Mouse (Mus musculus): ENCODE measurements around the gene Tet2. TPM values are rescaled to one million over a fixed set of nuclear protein-coding genes. Genes with fewer than 3 reads are reported as not detected.

The Tet2 gene
- polyA plus RNA-seq, 1 experiment from 2014 or later: 12.7 TPM

DNA sequence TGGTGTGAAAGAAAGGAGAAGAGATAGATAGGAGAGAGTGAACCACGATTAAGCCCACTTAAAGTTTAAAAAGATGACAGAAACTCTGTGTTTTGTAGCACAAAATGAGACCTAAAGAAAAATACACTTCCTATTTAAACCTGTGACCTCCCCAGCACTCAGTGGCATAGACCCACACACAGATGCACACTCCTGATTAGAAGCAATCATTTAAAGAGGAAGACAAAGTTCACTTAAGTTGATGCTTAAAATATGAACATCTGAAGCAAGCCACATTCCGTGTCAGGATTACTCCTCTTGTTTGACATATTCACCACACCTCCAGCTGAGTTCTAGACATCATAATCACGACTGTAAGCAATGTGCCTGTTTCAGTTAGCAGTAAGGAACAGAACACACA, 14.3 kb downstream of the Tet2 start:
- H3K27me3 ChIP-seq (replicated peaks; ENCODE audit: control insufficient read depth, insufficient read depth, low read length): no peaks in the 10 kb centered on the region
- H3K4me3 ChIP-seq (ENCODE audit: low read length): no peak overlapping the region
- H3K9me3 ChIP-seq (ENCODE audit: control insufficient read depth, low read length): no peaks in the 10 kb centered on the region
- WGBS: 70% methylated on average over 3 of the region's 3 CpGs
- no peak overlapping the region for H3K27ac ChIP-seq (ENCODE audit: low read depth, low read length)
- peaks cover 7% of the 10 kb centered on the region for H3K4me1 ChIP-seq (ENCODE audit: control insufficient read depth, insufficient read depth, low read depth, low read length)
- no peak overlapping the region for H3K9ac ChIP-seq (ENCODE audit: low read depth, low read length)
- no peak overlapping the region for H3K4me2 ChIP-seq (ENCODE audit: low read length)
- H3K36me3 ChIP-seq (ENCODE audit: control insufficient read depth, insufficient read depth, low read length): peaks cover 2% of the 10 kb centered on the region; the same call in 1 of the 2 replicates
- ATAC-seq: no peak

DNA sequence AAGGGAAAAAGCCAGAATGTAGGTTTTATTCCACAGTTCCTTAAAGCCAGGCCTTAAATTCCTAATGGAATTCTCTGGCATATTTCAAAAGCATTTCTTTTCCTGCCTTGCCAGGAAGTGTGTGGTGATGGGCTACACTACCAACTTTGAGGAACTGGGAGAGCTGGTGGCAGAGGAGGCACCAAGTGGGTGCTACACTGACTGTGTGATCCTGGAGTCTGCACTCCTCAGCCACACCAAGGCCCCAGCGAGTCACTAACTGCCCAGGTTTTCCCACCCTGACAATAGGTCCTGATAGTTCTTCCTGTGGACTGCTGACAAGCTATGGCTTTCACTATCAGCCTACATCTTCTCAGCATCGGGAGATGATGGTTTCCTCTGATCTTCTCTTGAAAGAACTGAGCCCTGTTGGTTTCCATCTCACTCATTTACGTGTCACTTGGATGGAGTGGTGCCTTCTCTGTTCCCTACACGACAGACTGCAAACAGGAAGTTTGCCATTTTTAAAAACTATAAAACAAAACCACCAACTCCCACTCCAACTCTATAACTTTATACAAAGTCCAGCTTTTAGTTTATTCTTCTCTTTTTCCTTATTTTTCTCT, 18.7 kb downstream of the Tet2 start:
- Histone ChIP-seq H3K27me3 (replicated peaks; ENCODE audit: control insufficient read depth, insufficient read depth, low read length) (no peaks in the 10 kb centered on the region), H3K4me2 (ENCODE audit: low read length) (no peak overlapping the region), H3K4me3 (ENCODE audit: low read length) (no peak overlapping the region), H3K4me1 (ENCODE audit: control insufficient read depth, insufficient read depth, low read depth, low read length) (no peaks in the 10 kb centered on the region), H3K9ac (ENCODE audit: low read depth, low read length) (no peak overlapping the region), H3K27ac (ENCODE audit: low read depth, low read length) (no peak overlapping the region), H3K9me3 (ENCODE audit: control insufficient read depth, low read length) (no peaks in the 10 kb centered on the region), H3K36me3 (ENCODE audit: control insufficient read depth, insufficient read depth, low read length) (peaks cover 2% of the 10 kb centered on the region; the same call in 1 of the 2 replicates)
- ATAC-seq: no peak
- 91% methylated on average over 4 of the region's 4 CpGs for WGBS

DNA sequence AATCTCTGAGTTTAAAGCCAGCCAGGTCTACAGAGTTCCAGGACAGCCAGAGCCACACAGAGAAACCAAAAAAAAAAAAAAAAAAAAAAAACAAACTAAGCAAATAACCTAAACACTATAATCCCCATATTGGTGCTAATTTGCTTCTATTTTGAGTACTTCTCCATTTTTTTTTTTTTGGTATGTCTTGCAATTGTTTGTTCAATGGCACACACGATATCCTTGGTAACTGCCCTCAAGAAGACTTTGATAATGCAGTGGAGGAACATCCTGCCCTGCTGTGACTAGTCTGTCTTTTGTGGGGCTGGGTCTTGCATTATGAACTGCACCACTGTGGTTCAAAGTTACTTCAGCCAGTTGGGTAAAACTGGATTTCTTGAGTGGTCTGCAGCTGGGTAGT, 19.4 kb downstream of the Tet2 start:
- no peaks in the 10 kb centered on the region for H3K27me3 ChIP-seq (replicated peaks; ENCODE audit: control insufficient read depth, insufficient read depth, low read length)
- 76% methylated on average over 1 of the region's 1 CpGs for WGBS

DNA sequence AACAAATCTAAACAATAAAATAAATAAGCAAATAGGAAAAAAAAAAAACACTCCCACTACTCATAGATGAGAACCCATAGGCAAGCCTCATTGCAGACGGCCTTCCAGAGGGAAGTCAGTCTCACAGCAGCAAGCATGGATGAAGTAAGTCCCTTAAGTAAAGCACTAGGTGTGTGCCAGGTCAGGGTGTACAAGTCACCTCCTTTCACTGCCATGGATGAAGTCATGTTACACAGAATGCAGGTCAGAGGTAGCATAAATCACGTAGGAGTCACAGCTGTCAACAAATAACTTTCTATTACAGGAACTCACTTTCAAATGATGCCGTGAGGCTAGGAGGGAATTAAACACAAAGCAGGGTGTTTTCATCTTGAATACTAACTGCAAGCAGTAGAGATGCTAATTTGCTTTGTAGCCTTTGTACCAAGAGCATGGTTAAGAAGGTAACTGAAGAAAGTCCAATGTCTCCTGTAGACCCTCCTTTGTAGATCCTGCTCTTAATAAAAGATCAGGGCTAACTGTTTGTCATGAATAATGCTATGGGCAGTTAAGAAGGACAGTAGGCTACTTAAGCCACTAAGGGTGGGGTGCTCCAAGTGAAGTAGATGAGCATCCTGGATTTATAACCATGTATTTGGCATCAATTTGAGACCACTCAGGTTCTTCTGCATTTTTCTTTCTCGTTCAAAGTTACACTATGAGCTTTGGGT, 20.4 kb downstream of the Tet2 start:
- Histone ChIP-seq H3K36me3 (ENCODE audit: control insufficient read depth, insufficient read depth, low read length) (peaks cover 2% of the 10 kb centered on the region; the same call in 1 of the 2 replicates), H3K4me1 (ENCODE audit: control insufficient read depth, insufficient read depth, low read depth, low read length) (no peaks in the 10 kb centered on the region), H3K27ac (ENCODE audit: low read depth, low read length) (no peak overlapping the region), H3K4me2 (ENCODE audit: low read length) (no peak overlapping the region), H3K27me3 (replicated peaks; ENCODE audit: control insufficient read depth, insufficient read depth, low read length) (no peaks in the 10 kb centered on the region), H3K9ac (ENCODE audit: low read depth, low read length) (no peak overlapping the region), H3K9me3 (ENCODE audit: control insufficient read depth, low read length) (no peaks in the 10 kb centered on the region), H3K4me3 (ENCODE audit: low read length) (no peak overlapping the region)
- ATAC-seq: no peak
- WGBS: 79% methylated on average over 4 of the region's 4 CpGs

More for the DNA sequence above, 19.4 kb downstream of the Tet2 start:
- no peak for ATAC-seq
- H3K9ac ChIP-seq (ENCODE audit: low read depth, low read length): no peak overlapping the region
- H3K4me2 ChIP-seq (ENCODE audit: low read length): no peak overlapping the region
- no peaks in the 10 kb centered on the region for H3K9me3 ChIP-seq (ENCODE audit: control insufficient read depth, low read length)
- peaks cover 2% of the 10 kb centered on the region; the same call in 1 of the 2 replicates for H3K36me3 ChIP-seq (ENCODE audit: control insufficient read depth, insufficient read depth, low read length)
- no peak overlapping the region for H3K4me3 ChIP-seq (ENCODE audit: low read length)
- H3K4me1 ChIP-seq (ENCODE audit: control insufficient read depth, insufficient read depth, low read depth, low read length): no peaks in the 10 kb centered on the region
- no peak overlapping the region for H3K27ac ChIP-seq (ENCODE audit: low read depth, low read length)

DNA sequence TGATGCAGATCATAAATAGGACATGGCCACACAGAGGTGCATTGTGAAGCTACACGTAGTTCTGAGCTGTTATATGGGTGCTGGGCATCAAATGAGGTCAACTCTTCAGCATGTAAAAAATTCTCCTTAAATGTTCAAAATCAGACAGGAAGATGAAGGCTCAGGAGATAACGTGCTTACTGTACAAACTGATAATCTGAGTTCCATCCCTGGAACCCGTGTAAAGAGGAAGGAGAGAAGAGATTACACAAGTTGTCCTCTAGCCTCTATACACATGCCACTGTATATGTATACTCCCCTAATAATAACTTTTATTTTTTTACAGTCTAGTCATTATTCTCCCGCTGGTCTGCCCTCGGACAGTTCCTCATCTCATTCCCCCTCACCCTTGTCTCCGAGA, 21.7 kb downstream of the Tet2 start:
- Histone ChIP-seq H3K9ac (ENCODE audit: low read depth, low read length) (no peak overlapping the region), H3K9me3 (ENCODE audit: control insufficient read depth, low read length) (no peaks in the 10 kb centered on the region), H3K36me3 (ENCODE audit: control insufficient read depth, insufficient read depth, low read length) (peaks cover 2% of the 10 kb centered on the region; the same call in 1 of the 2 replicates), H3K4me3 (ENCODE audit: low read length) (no peak overlapping the region), H3K4me1 (ENCODE audit: control insufficient read depth, insufficient read depth, low read depth, low read length) (no peaks in the 10 kb centered on the region), H3K4me2 (ENCODE audit: low read length) (no peak overlapping the region), H3K27me3 (replicated peaks; ENCODE audit: control insufficient read depth, insufficient read depth, low read length) (no peaks in the 10 kb centered on the region), H3K27ac (ENCODE audit: low read depth, low read length) (no peak overlapping the region)
- no peak for ATAC-seq
- WGBS: 93% methylated on average over 6 of the region's 6 CpGs

DNA sequence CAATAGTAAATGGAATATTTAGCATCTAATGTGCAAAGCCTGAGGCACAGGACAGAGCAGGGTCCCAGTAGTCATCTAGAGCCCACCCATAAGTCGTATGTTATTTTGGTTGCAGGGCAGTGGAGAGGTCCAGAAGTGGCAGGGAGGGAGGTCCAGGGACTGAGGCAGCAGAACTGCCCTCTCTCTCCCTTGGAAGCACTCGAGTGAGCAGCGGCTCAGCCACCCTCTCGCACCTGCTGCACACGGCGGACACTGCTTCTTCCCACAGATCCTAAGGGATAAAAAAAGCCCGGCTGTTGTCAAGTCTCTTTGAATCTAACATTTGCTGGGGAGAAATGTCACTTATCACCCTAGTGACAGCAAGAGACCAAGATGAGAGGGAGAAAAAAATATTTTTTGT, 22.6 kb downstream of the Tet2 start:
- ATAC-seq: no peak
- H3K9ac ChIP-seq (ENCODE audit: low read depth, low read length): no peak overlapping the region
- no peaks in the 10 kb centered on the region for H3K27me3 ChIP-seq (replicated peaks; ENCODE audit: control insufficient read depth, insufficient read depth, low read length)
- no peaks in the 10 kb centered on the region for H3K4me1 ChIP-seq (ENCODE audit: control insufficient read depth, insufficient read depth, low read depth, low read length)
- H3K9me3 ChIP-seq (ENCODE audit: control insufficient read depth, low read length): no peaks in the 10 kb centered on the region
- 54% methylated on average over 7 of the region's 7 CpGs for WGBS
- H3K4me2 ChIP-seq (ENCODE audit: low read length): no peak overlapping the region
- H3K27ac ChIP-seq (ENCODE audit: low read depth, low read length): no peak overlapping the region
- H3K36me3 ChIP-seq (ENCODE audit: control insufficient read depth, insufficient read depth, low read length): peaks cover 2% of the 10 kb centered on the region; the same call in 1 of the 2 replicates
- H3K4me3 ChIP-seq (ENCODE audit: low read length): no peak overlapping the region

DNA sequence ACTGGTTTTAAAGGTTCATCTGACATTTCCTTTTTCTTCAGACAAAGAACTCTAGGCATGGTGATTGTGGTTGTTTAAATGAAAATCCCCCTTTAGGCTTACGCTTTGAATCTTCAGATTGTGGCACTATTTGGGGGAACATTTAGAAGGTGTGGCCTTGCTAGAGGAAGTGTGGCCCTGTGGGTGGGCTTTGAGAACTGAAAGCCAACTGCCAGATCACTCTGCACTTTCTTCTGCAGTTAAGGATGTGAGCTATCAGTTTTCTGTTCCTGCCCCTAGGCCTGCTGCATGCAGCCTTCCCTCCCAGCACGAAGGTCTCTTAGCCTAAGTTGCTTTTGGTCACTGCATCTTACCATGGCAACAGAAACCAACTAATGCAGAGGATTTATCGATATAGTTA, 26.1 kb downstream of the Tet2 start:
- Histone ChIP-seq H3K27me3 (replicated peaks; ENCODE audit: control insufficient read depth, insufficient read depth, low read length) (no peaks in the 10 kb centered on the region), H3K9ac (ENCODE audit: low read depth, low read length) (no peak overlapping the region), H3K4me2 (ENCODE audit: low read length) (no peak overlapping the region), H3K4me3 (ENCODE audit: low read length) (no peak overlapping the region), H3K9me3 (ENCODE audit: control insufficient read depth, low read length) (no peaks in the 10 kb centered on the region), H3K27ac (ENCODE audit: low read depth, low read length) (no peak overlapping the region), H3K36me3 (ENCODE audit: control insufficient read depth, insufficient read depth, low read length) (peaks cover 5% of the 10 kb centered on the region; the same call in 1 of the 2 replicates), H3K4me1 (ENCODE audit: control insufficient read depth, insufficient read depth, low read depth, low read length) (no peaks in the 10 kb centered on the region)
- no peak for ATAC-seq
- WGBS: 85% methylated on average over 3 of the region's 3 CpGs

DNA sequence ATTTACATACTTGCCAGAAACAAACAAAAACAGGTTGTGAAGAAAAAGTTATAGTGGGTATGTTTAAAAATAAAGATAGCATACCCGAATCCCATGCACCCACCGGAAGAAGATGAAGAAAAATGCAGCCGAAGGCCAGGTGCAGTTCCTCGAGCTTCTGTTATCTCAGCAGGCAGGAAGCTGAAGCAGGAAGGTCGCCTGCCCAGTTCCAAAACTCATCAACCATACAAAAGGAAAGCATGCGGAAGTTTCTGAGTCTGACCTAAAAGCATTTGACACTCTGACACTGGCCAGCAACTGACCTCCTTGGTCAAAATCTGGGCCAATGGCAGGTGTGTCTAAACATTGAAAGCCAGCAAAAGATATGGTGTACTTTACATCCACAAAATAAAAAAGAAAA, 26.8 kb downstream of the Tet2 start:
- 88% methylated on average over 6 of the region's 6 CpGs for WGBS
- ATAC-seq: no peak

DNA sequence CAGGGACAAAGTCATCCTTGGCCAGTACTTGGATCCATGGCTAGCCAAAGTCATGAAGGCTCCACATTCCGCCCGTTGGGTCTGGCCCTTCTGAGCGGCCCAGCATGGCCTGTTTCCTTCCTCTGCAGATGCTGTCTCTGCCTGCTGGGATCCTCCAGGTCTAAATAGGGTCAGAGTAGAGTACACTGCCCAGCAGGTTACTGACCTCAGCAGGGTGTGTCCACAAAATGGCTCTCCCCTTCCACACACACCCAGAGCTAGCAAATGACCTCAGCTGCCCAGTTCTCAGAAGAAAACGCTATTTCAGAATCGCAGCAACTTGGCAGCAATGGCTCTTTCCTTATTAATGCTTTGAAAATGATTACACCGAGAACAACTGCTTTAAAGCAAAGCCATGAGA, 27.5 kb downstream of the Tet2 start:
- Histone ChIP-seq H3K9me3 (ENCODE audit: control insufficient read depth, low read length) (no peaks in the 10 kb centered on the region), H3K4me3 (ENCODE audit: low read length) (no peak overlapping the region), H3K36me3 (ENCODE audit: control insufficient read depth, insufficient read depth, low read length) (peaks cover 5% of the 10 kb centered on the region; the same call in 1 of the 2 replicates), H3K4me2 (ENCODE audit: low read length) (no peak overlapping the region), H3K27ac (ENCODE audit: low read depth, low read length) (no peak overlapping the region), H3K9ac (ENCODE audit: low read depth, low read length) (no peak overlapping the region), H3K27me3 (replicated peaks; ENCODE audit: control insufficient read depth, insufficient read depth, low read length) (no peaks in the 10 kb centered on the region), H3K4me1 (ENCODE audit: control insufficient read depth, insufficient read depth, low read depth, low read length) (no peaks in the 10 kb centered on the region)
- ATAC-seq: no peak
- 80% methylated on average over 6 of the region's 6 CpGs for WGBS

More for the DNA sequence above, 26.8 kb downstream of the Tet2 start:
- H3K4me3 ChIP-seq (ENCODE audit: low read length): no peak overlapping the region
- no peaks in the 10 kb centered on the region for H3K9me3 ChIP-seq (ENCODE audit: control insufficient read depth, low read length)
- no peak overlapping the region for H3K27ac ChIP-seq (ENCODE audit: low read depth, low read length)
- peaks cover 5% of the 10 kb centered on the region; the same call in 1 of the 2 replicates for H3K36me3 ChIP-seq (ENCODE audit: control insufficient read depth, insufficient read depth, low read length)
- H3K4me1 ChIP-seq (ENCODE audit: control insufficient read depth, insufficient read depth, low read depth, low read length): no peaks in the 10 kb centered on the region
- H3K27me3 ChIP-seq (replicated peaks; ENCODE audit: control insufficient read depth, insufficient read depth, low read length): no peaks in the 10 kb centered on the region
- no peak overlapping the region for H3K4me2 ChIP-seq (ENCODE audit: low read length)
- H3K9ac ChIP-seq (ENCODE audit: low read depth, low read length): no peak overlapping the region
